Mouse (Mus musculus) natural killer cell, adult 2 months (primary cell): ENCODE measurements around the gene Slc35f4.

Experiments
- DNase-seq, 2 experiments: peaks; one replicate each; pipeline ENCODE4 v3.0.0; 2022; ENCODE audit warnings: low spot score in 2 of 2

The Slc35f4 gene

GRCm38 (mm10) chr14:49348897-49349250, 177.0 kb downstream of the Slc35f4 start:
- DNase-seq = no peak

- DNase-seq = no peak
These were observed 177.5 kb downstream of the Slc35f4 start for GRCm38 (mm10) chr14:49348164-49348896.

GRCm38 (mm10) chr14:49345835-49346234, 180.0 kb downstream of the Slc35f4 start:
- DNase-seq = no peak

- DNase-seq = no peak
These were observed 188.8 kb downstream of the Slc35f4 start for GRCm38 (mm10) chr14:49337011-49337410.

GRCm38 (mm10) chr14:49333841-49334240, 192.0 kb downstream of the Slc35f4 start:
- no peak for DNase-seq

GRCm38 (mm10) chr14:49316493-49316894, 209.4 kb downstream of the Slc35f4 start:
- no peak for DNase-seq

GRCm38 (mm10) chr14:49313981-49314380, 211.9 kb downstream of the Slc35f4 start:
- DNase-seq = no peak

GRCm38 (mm10) chr14:49313376-49313775, 212.5 kb downstream of the Slc35f4 start:
- DNase-seq = no peak

- DNase-seq = no peak
These were observed 214.3 kb downstream of the Slc35f4 start for GRCm38 (mm10) chr14:49311548-49311947.

- no peak for DNase-seq
These were observed 214.8 kb downstream of the Slc35f4 start for GRCm38 (mm10) chr14:49311091-49311492.

- no peak for DNase-seq
These were observed 216.2 kb downstream of the Slc35f4 start for GRCm38 (mm10) chr14:49309670-49310069.

- DNase-seq = no peak
These were observed 217.3 kb downstream of the Slc35f4 start for GRCm38 (mm10) chr14:49308591-49308990.

GRCm38 (mm10) chr14:49307842-49308241, 218.0 kb downstream of the Slc35f4 start:
- no peak for DNase-seq

GRCm38 (mm10) chr14:49305534-49306409, 220.1 kb downstream of the Slc35f4 start:
- no peak for DNase-seq

GRCm38 (mm10) chr14:49302271-49302857, 223.5 kb downstream of the Slc35f4 start:
- no peak for DNase-seq

GRCm38 (mm10) chr14:49300981-49301619, 224.7 kb downstream of the Slc35f4 start:
- DNase-seq = no peak

GRCm38 (mm10) chr14:49300326-49300725, 225.5 kb downstream of the Slc35f4 start:
- no peak for DNase-seq

- no peak for DNase-seq
These were observed 231.9 kb downstream of the Slc35f4 start for GRCm38 (mm10) chr14:49293802-49294449.

- no peak for DNase-seq
These were observed 235.7 kb downstream of the Slc35f4 start for GRCm38 (mm10) chr14:49290029-49290745.

GRCm38 (mm10) chr14:49283784-49284655, 241.8 kb downstream of the Slc35f4 start:
- no peak for DNase-seq
